Mouse (Mus musculus): ENCODE measurements around the gene Tdpoz3.
"Not testable (repeated sequence)": the region's sequence is repeated elsewhere in the genome, so short reads cannot be mapped to it uniquely, and the experiment has no call there.

DNA sequence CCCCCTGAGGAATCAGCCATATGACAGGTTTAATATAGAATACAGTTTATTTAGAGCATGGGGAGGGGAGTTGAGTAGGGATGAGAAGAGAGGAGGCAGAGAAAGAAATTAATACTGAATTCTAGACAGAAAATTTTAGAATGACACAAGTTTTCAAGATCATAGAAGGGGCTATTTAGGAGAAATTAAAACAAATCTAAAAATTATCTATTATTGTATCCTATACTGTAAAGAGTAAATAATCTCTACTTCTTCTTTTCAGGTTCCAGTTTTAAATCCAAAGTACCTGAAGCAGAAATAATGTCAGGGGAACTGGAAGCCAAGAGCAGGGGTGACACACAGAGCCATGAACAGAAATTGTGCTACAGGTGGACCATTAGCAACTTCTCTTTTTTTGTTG lies 29.7 kb upstream of the Tdpoz3 start, which contains the start of gene Tdpoz4:
- TF ChIP-seq GATA1 (IDR thresholded peaks at IDR 0.05; ENCODE audit: borderline replicate concordance, low read length); FLI1 (IDR thresholded peaks at IDR 0.05; ENCODE audit: low read length): not testable (repeated sequence)
